In genomic region chr1:131655601-131656000, GRCm38 (mm10) we compare ENCODE assay signal across 28 mouse cellular contexts. TPM values are rescaled to one million over a fixed set of nuclear protein-coding genes. Genes with fewer than 3 reads are reported as not detected.
"Had no signal": no experiment of that assay in that cellular context is flagged by ENCODE, and none has a peak within 500 bp of the region (broad histone marks: within the 10 kb centered on the region; RNA-seq: fewer than 3 reads in every experiment).

No protein-coding gene starts in this region.

- H3K9ac ChIP-seq: liver, embryonic 13.5 days; liver, embryonic 15.5 days; liver, postnatal 0 days; lung, embryonic 14.5 days; midbrain, embryonic 12.5 days; neural tube, embryonic 13.5 days; neural tube, embryonic 15.5 days had no signal

- H3K4me1 ChIP-seq: midbrain, embryonic 12.5 days had no signal

- H3K27me3 ChIP-seq: liver, embryonic 13.5 days; liver, embryonic 15.5 days; midbrain, embryonic 12.5 days; neural tube, embryonic 13.5 days; neural tube, embryonic 15.5 days had no signal

- H3K4me3 ChIP-seq: liver, embryonic 13.5 days; liver, embryonic 15.5 days; midbrain, embryonic 10.5 days; midbrain, embryonic 12.5 days; myocyte; neural tube, embryonic 13.5 days; neural tube, embryonic 15.5 days had no signal

- H3K9me3 ChIP-seq: liver, embryonic 13.5 days; liver, embryonic 15.5 days; midbrain, embryonic 10.5 days; midbrain, embryonic 12.5 days; neural tube, embryonic 13.5 days; neural tube, embryonic 15.5 days had no signal

- DNase-seq: liver, embryonic 13.5 days; liver, postnatal 0 days; lung, embryonic 14.5 days; lung, postnatal 10 days; lung, postnatal 4 days; midbrain, embryonic 14.5 days; retina, postnatal 1 day; right cerebral cortex, adult 18-20 months; right cerebral cortex, postnatal 25 days; right cerebral cortex, postnatal 4 days; thymus, postnatal 25 days; thymus, postnatal 4 days had no signal

- H3K27ac ChIP-seq: liver, embryonic 13.5 days; liver, embryonic 15.5 days; midbrain, embryonic 10.5 days; midbrain, embryonic 12.5 days; neural tube, embryonic 13.5 days; neural tube, embryonic 15.5 days had no signal

- H3K36me3 ChIP-seq: midbrain, embryonic 10.5 days; midbrain, embryonic 12.5 days; neural tube, embryonic 13.5 days; neural tube, embryonic 15.5 days had no signal

- ATAC-seq: liver, postnatal 0 days; midbrain, embryonic 16.5 days had no signal

- H3K4me2 ChIP-seq: liver, embryonic 13.5 days; liver, embryonic 15.5 days; lung, embryonic 14.5 days; midbrain, embryonic 12.5 days; neural tube, embryonic 13.5 days; neural tube, embryonic 15.5 days had no signal

RNA-seq across cellular contexts. Expression of gene Ctse, which starts 17.5 kb away (rescaled TPM):
- polyA plus RNA-seq: midbrain, embryonic 10.5 days; midbrain, embryonic 14.5 days; midbrain, embryonic 16.5 days; myocyte; neural tube, embryonic 13.5 days; neural tube, embryonic 15.5 days had no signal

RNA-seq across cellular contexts. Expression of gene Avpr1b, which starts 56.6 kb away (rescaled TPM):
- total RNA-seq: megakaryocyte, adult 5-6 weeks; megakaryocyte-erythroid progenitor cell, adult 5-6 weeks had no signal
- polyA plus RNA-seq: liver, embryonic 13.5 days; liver, embryonic 15.5 days; liver, postnatal 0 days; lung, embryonic 14.5 days; lung, embryonic 16.5 days; midbrain, embryonic 10.5 days; midbrain, embryonic 12.5 days; midbrain, embryonic 14.5 days; midbrain, embryonic 16.5 days; myocyte; neural tube, embryonic 11.5 days; neural tube, embryonic 13.5 days; neural tube, embryonic 15.5 days; spleen, adult 2 months; stomach, embryonic 14.5 days; testis, adult 2 months; thymus, postnatal 0 days; urinary bladder, adult 2 months had no signal
